Mouse (Mus musculus) cerebellum, adult 2 months (tissue): ENCODE data around the gene Slc39a11.

Experiments
- CTCF ChIP-seq: fragments of 200-500 bp; IDR thresholded peaks from 2 replicates; pipeline ENCODE4 v1.5.1; 2011; ENCODE audit warnings: low read depth, mild to moderate bottlenecking, control low read depth, low read length, moderate library complexity, borderline replicate concordance; ENCODE audit not compliant: insufficient read depth
- POLR2A ChIP-seq: fragments of 200-500 bp; IDR thresholded peaks from 2 replicates; pipeline ENCODE4 v1.6.1; 2011; ENCODE audit warnings: low read length, control low read depth, borderline replicate concordance; ENCODE audit not compliant: insufficient read depth

DNA sequence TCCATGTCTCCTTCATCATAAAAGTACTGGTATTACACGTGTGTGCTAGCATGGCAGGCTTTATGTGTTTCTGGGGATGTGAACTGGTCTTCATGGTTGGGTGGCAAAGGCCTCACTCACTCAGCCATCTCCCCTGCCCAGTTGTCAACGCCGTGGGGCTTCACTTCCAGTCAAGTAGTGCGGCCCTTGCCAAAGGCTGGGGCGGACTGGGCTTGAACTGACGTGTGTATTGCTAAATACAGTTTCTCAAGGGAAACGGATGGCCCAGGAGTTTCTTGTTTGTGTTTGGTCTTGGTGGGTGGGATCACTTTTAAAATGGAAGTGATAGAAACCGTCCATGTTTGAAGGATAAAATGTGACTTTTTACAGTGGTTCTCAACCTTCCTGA lies 112.7 kb downstream of the Slc39a11 start:
- TF ChIP-seq POLR2A (no peak), CTCF (no peak)
